Mouse (Mus musculus): ENCODE measurements around the gene Hist2h2bb.
"Not testable (repeated sequence)": the region's sequence is repeated elsewhere in the genome, so short reads cannot be mapped to it uniquely, and the experiment has no call there.

The Hist2h2bb gene

DNA sequence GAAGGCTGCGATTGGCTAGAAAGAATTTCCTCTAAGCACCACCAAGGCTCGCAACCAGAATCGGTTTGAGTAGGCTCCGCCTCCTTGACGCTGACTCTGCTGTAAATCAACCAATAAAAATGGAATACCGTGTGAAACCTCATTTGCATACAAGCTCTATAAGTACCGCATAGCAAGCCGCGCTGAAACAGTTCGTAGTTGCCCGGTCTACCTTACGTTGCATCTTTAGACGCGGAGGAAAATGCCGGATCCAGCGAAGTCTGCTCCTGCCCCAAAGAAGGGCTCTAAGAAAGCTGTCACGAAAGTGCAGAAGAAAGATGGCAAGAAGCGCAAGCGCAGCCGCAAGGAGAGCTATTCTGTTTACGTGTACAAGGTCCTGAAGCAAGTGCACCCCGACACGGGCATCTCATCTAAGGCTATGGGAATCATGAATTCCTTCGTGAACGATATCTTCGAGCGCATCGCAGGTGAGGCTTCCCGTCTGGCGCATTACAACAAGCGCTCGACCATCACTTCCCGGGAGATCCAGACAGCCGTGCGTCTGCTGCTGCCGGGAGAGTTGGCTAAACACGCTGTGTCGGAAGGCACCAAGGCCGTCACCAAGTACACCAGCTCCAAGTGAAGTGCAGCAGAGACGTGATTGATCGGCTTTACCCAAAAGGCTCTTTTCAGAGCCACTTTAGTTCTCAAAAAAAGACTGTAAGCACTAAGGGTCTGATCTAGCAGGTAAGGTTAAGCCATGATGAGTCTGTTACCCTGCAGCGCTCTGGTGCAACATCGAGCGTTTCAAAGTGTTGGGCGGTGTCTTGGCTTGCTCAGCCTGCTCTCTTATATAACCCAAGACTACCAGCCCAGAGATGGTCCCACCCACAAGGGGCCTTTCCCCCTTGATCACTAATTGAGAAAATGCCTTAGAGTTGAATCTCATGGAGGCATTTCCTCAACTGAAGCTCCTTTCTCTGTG lies at the start of gene Hist2h2bb:
Hist2h2bb (plus strand) TSS at position 242 of the 964 bp plus-strand sequence.
- DNase-seq (ENCODE audit: low read depth, low spot score): peak; percentile 97

DNA sequence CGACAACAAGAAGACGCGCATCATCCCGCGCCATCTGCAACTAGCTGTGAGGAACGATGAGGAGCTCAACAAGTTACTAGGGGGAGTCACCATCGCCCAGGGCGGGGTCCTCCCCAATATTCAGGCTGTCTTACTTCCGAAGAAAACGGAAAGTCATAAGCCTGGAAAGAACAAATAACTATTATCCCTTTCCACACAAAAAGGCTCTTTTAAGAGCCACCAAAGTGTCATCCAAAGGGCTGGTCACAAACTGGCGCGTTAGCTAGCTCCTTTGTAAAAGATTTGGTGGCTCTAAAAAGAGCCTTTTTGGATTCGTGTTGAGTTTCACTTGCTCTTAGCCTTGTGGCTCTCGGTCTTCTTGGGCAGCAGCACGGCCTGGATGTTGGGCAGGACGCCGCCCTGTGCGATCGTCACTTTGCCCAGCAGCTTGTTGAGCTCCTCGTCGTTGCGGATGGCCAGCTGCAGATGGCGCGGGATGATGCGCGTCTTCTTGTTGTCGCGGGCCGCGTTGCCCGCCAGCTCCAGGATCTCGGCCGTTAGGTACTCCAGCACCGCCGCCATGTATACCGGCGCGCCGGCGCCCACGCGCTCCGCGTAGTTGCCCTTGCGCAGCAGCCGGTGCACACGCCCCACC lies 49.3 kb upstream of the Hist2h2bb start:
- DNase-seq (ENCODE audit: low read depth, low spot score): peak; percentile 60

DNA sequence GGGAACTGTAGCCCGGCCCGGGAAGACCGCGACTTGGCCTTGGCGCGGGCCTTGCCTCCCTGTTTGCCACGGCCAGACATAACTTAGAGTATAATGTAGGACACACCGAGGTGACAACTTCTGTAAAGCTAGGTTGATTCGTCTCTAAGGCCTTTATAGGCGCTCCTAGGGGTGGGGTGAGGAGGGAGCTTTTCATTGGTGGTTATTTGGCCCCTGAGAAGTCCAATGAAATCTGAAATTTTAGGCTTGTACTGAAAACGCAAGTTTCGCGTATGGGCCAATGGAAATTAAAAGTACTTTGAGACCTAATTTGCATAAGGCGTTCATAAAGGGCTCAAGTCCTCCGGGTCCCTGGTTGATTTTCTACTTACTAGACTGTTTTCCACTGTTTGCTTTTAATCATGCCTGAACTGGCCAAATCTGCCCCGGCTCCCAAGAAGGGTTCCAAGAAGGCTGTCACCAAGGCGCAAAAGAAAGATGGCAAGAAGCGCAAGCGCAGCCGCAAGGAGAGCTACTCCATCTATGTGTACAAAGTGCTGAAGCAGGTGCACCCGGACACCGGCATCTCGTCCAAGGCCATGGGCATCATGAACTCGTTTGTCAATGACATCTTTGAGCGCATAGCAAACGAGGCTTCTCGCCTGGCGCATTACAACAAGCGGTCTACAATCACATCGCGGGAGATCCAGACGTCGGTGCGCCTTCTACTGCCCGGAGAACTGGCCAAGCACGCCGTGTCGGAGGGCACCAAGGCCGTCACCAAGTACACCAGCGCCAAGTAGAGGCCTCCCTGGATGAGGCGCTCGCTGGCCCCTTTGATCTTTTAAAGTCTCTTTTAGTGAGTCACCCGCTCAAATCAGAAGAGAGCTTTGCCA lies 48.5 kb upstream of the Hist2h2bb start, which contains the start of the genes Hist2h2ac and Hist2h2be:
Hist2h2ac (minus strand) TSS at position 116 of the 875 bp plus-strand sequence.
Hist2h2be (plus strand) TSS at position 355 of the 875 bp plus-strand sequence.
- peak; percentile 94 for DNase-seq (ENCODE audit: low read depth, low spot score)

DNA sequence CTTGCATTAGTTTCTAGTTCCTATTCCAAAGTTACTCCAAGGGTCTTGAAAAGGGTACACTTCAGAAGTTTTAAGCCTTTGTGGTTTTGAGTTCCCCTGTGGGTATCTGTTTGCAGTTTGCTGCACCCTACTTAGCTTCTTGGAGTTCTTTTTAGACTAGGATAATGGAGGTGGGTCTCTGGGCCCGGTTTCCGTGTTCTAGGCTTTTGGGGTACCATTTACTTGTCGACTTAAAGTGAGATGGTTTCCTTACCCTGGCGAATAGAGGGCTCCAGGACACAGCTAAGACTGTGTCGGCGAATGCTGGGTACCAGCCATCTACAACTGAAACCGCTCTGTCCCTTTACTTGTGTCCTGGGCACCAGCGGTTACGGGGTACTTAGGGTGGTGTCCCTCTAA lies 47.9 kb upstream of the Hist2h2bb start:
- DNase-seq (ENCODE audit: low read depth, low spot score): no peak

DNA sequence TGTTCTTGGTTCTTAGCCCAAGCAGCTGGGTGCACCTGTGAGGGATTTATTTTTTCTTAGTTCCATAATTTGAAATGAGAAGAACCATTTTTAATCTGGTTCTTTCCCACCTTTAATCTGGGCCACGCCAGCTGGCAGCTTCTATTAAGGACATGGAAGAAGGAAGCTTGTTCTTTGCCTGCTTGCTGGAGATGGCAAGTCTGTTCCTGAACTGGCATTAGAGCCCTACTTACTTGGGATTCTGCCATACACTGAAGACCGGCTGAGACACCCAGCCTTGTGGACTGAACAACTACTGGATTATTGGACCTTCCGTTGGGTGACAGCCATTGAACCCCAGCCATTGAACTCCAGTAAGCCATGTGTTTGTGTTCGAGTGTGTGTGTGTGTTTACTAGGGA lies 46.8 kb upstream of the Hist2h2bb start:
- no peak for DNase-seq (ENCODE audit: low read depth, low spot score)

DNA sequence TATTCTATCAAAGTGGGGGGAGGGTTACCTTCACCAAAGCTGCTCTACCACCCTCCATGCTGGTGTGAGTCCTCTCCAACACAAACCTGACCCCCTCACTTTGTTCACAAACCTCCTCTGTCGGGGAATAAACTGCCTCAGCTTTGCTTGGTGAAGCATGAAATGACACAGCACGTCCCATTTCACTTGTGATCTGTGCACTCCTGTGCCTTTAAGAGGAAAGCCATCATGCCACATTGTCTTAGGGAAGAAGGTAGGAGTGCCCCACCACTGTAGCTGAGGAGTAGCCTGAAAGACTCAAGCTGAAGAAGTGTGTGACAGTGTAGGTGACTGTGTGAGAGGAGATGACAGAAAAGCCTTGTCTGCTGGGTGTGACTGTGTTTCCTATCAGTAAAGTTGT lies 44.1 kb upstream of the Hist2h2bb start:
- no peak for DNase-seq (ENCODE audit: low read depth, low spot score)

DNA sequence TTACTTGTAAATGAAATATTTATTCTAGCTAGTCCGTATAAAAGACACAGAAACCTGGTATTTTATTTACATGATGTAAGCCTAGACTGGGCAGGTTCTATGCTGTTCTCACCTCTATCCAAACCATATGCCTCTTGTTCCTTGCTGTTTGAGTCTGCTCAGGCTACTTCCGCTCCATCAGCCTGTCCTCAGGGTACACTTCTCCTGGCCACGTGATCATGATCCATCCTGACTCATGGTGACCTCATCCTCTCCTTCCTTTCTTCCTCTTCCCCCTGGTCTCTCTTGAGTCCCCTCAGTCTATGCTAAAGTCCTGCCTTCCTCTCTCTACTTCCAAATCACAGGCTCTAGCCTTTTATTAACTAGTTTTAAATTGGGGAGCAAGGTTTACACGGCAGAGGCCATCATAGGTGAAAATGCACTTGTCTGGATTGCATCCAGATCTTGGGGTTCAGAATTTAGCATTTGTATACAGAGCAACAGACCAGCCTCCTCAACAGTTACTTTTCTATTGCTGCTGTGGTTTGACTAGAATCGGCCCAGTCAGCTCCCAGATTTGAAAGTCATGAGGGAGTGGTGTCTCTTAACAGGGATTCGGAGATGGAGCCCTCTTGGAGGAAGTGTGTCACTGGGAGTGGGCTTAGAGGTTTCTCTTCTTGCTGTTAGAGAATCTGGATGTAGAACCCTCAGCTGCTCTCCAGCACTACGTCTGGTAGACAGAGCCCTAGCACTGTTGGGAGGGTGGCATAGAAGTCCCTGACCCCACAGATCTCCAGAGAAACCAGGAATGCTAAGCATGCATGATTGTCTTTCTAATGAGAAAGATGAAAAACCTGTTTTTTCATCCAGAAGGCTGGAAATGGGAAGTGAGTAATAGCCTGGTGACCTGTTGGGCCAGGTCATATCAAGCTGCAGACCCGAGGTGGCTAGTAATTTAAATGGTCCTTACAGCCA lies 42.6 kb upstream of the Hist2h2bb start:
- no peak for DNase-seq (ENCODE audit: low read depth, low spot score)

DNA sequence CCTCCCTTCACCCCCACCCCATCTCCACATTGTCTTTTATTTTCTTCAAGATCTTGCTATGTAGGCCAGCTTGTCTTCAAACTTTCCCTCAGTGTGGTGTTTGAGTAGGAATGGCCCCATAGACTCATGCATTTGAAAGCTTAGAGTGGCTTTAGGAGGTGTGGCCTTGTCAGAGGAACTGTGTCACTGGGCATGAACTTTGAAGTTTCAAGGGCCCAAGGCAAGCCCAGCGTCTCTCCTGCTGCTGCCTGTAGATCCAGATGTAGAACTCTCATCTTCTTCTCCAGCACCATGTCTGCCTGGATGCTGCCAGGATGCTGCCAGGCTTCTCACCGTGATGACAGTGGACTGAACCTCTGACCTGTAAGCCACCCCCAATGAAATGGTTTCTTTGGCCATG lies 40.7 kb upstream of the Hist2h2bb start:
- DNase-seq (ENCODE audit: low read depth, low spot score): no peak

DNA sequence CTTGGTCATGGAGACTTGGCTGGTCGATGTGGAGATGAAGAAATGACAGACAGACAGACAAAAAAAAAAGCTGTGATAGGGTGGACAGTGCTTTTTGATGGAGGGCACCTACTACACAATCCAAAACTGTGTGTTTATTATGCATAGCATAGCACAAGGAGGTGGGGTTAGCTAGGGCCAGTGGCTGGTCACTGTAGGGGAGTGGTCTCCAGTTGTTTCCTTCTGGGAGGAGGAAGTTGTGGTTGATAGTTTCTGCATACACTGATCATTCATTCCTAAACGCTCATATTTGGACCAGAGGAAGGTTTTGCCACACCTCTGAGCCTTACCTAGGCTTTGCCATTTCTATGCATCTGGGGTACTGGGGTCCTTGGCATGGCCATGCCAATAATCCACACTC lies 39.1 kb upstream of the Hist2h2bb start:
- no peak for DNase-seq (ENCODE audit: low read depth, low spot score)

DNA sequence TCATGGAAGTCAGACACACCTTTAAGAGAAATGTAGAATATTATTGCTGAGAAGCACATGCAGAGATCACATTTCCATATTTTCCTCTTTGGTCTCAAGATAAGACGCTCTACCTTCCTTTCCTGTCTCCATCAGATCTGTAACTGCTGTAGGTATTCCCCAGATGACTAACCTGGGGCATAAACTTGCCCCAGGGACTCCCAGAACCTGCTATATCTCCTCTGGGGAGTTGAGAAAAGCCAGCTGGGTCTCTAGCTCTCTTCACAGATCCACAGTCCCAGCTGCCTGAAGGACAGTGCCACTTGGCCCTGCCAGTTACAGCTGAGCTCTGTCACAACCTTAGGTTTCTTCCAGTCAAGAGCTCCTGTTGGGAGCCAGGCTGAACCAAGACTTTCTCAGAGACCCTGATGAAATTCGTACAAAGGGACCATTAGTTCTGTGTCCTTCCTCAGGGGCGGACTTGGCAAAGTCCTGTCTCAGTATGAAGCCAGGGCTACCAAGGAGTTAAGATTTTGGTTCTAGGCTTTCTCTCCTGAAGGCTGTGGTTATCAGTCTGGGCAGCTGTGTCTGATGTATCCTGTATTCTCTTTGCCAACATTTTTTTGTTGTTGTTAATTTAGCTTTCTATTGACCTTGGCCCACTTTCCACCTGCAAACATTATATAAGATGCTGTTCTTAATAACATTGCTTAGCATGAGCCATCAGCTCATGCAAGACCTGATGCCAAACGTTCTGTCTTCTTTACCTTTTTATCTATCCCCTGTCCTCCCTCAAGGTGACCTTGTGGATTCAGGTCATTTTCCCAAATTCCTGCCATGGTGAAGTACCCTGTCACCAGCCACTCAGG lies 38.4 kb upstream of the Hist2h2bb start:
- no peak for DNase-seq (ENCODE audit: low read depth, low spot score)

DNA sequence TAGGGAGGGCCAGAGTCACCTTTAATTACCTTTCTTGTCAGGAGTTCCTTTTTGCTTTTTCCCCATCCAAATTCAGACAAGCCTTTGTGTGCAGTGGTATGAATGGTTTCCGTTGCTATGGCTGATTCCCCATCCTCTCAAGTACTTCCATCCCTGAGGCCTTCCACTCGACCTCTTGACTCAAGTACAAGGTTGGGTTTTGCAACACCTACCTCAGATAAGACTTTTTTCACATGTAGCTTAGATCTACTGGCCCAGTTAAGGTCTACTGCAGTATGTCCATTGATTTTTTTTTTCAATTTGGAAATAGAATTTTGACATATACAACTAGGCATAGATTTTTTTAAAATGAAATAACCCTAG lies 37.8 kb upstream of the Hist2h2bb start:
- no peak for DNase-seq (ENCODE audit: low read depth, low spot score)

DNA sequence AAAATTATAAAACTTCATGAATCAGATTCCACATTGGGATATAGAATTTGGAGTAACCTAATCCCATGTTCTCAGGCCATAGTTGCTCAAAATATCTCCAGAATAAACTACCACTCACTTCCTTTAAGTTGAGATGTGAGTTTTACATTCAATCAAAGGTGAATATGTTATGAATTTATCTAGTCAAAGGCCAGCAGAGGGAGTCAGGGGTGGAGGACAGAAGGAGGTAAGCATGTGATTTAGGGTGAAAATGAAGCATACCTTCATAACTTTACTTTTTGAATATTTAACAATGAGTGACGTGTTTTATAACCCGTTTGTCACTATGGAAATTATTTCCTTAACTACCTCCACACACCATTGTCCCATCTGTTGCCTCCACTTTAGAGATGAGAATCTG lies 34.6 kb upstream of the Hist2h2bb start:
- DNase-seq (ENCODE audit: low read depth, low spot score): no peak

DNA sequence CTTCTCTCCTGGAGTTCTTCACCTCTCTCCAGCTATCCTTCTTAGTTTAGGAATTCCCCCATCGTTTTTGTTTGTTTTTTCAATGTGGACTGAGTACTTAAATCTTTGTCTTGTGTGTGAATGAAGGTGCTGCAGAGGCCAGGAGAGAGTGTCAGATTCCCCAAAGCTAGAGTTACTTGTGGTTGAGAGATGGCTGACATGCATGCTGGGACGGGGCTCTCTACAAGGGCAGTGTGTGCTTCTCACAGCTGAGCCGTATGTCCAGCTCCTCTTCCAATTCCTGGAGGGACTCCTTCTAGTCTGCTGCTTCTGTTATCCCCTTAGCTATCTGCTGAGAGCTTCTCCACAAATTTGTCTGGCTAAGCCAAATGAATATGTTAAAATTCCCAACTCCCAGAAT lies 33.7 kb upstream of the Hist2h2bb start:
- no peak for DNase-seq (ENCODE audit: low read depth, low spot score)

DNA sequence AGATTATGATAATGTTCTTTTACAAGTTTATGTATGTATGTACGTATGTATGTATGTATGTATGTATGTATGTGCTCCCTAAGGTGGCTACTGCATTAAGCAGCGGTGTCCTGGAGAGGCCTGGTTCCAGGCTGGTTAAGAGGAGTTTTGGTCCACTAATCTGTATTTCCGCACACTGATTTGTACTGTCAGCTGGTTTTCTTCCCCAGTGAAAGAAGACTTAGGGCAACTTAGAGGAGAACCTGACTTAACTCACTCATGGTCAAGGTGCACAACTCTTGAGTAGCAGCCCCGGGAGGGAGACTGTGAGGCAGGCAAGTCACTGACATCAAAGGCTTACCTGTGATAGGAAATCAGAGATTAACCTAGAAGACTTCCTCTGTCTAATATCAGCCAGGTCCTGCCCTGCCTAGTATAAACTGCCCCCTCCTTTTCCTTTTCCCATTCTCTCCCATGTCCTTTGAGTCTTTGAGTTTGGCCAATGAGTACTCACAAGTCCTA lies 32.7 kb upstream of the Hist2h2bb start:
- no peak for DNase-seq (ENCODE audit: low read depth, low spot score)

DNA sequence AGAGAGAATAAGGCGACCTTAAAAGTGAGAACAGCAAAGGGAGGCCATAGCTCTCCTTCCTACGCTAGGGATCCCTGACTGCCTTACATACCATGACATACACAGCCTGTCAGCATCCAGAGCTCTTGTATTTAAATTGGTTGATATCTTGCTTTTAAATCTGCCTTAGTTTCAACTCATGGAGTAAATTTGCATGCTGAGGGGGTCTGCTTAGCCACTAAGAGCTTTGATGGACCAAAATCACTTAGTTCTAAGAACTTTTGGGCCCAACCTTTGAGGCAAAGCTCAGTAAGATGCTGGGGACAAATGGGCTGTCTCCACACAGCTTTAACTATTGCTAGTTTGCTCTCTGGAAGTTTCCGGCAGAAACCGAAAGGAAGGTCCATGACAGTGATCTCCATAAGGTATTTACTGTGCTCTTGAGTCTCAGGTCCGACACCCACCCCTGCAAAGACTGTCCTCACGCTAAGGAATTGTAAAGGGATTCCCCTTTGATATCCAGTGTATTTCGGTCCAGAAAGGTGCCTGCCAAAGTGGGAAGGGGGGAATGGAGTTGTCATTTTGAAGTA lies 32.1 kb upstream of the Hist2h2bb start:
- DNase-seq (ENCODE audit: low read depth, low spot score): no peak

DNA sequence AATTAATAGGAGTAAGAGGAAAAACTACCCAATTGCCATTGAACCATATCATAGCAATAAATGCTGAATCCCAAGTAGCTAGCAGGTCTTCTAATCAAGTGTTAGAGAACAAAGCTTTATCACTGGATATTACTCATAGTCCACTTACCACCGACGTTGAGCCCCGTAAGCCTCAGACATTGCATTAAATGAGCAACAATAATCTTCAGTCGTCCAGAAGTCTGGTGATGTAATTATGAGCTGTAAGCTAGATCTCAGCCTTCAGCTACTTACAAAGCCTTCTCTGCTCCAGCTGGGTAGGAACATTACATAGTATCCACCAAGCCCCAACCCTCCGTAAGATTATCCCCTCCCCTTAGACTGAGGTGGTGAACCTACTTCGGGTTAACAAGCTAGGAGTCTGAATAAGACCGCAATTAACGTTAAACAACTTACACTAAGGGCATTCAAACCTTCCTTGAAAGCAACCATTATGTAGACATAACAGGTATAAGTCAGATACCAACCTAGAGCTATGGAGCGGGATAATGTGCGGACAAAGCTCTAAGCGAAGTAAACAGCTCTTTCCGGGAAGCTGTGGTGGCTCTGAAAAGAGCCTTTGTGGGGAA lies 31.5 kb upstream of the Hist2h2bb start:
- peak; percentile 67 for DNase-seq (ENCODE audit: low read depth, low spot score)

DNA sequence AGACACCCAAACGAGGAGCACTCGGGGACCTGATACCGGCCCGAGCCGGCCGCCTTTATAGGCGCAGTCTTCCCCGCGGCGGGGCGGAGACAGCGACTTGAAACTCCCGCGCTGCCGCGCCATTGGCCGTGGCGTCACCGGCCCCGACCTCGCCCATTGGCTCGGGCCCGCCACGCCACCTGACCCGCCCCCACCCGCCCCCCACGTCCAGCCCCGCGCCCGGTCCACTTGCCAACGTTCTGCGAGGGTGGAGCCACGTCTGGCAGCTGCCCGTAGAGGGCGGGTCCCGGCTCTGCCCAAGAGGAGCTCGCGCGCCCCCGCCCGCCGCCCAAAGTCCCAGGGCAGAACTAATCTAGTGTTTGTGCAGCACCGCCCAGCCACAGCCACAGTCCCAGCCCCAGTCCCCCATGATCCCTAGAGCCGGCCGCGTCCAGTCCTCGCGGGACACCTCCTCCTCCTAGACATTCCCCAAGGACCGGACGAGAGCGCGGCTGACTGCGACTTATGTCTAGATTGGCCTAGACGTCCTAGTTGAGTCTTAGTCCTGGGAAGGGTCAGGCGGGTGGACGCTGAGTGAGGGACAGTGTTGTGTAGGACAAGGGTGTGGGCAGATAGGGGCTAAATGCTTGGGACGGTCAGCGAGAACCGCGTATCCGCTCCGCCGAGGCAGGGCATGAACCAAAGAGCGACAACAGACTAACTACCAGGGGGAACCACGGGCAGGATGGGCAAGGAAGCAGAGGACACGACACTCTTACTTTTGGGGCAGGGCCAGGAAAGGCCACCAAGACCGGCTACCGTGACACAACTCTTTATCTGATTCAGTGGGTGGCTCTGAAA lies 30.4 kb upstream of the Hist2h2bb start, which contains the start of gene Hist2h3c2:
Hist2h3c2 (minus strand) TSS at position 174 of the 840 bp plus-strand sequence.
- not testable (repeated sequence) for DNase-seq (ENCODE audit: low read depth, low spot score)
